Mouse (Mus musculus) liver, embryonic 14.5 days (tissue): ENCODE results near the gene Cd248.

Source experiments
- CTCF ChIP-seq: IDR thresholded peaks from 2 replicates; pipeline ENCODE4 v1.5.1; 2016; ENCODE audit warnings: antibody characterized with exemption, low read depth, control low read depth
- EP300 ChIP-seq: IDR thresholded peaks from 2 replicates; pipeline ENCODE4 v1.6.1; 2016; ENCODE audit warnings: antibody characterized with exemption, low read depth

- TF ChIP-seq CTCF (no peak), EP300 (no peak)
These were observed 7.2 kb upstream of the Cd248 start for GRCm38 (mm10) chr19:5060365-5061330.
